Mouse (Mus musculus) cerebellum, adult 2 months (tissue): ENCODE results near the gene Vps13c. TPM values are rescaled to one million over a fixed set of nuclear protein-coding genes. Genes with fewer than 3 reads are reported as not detected.

Experiments
- DNase-seq, 2 experiments: peaks; one replicate each; pipeline ENCODE4 v3.0.0; 2021
- H3K27ac ChIP-seq: fragments of 200-500 bp; 2 replicates; pipeline ENCODE4 v1.5.1; 2012; ENCODE audit warnings: low read length, control low read depth, inconsistent platforms; ENCODE audit not compliant: insufficient read depth
- H3K27me3 ChIP-seq: fragments of 200-500 bp; 2 replicates; pipeline ENCODE4 v1.6.1; 2012; ENCODE audit warnings: inconsistent platforms, mild to moderate bottlenecking, low read length, moderate library complexity; ENCODE audit not compliant: control insufficient read depth, insufficient read depth
- H3K4me1 ChIP-seq: fragments of 200-500 bp; 2 replicates; pipeline ENCODE4 v1.6.1; 2011; ENCODE audit warnings: low read length; ENCODE audit not compliant: control insufficient read depth, insufficient read depth
- H3K4me3 ChIP-seq: fragments of 200-500 bp; replicated peaks from 2 replicates; pipeline ENCODE3; 2011; ENCODE audit warnings: mild to moderate bottlenecking, low read depth, low read length, control low read depth; ENCODE audit not compliant: insufficient read depth
- CTCF ChIP-seq: fragments of 200-500 bp; IDR thresholded peaks from 2 replicates; pipeline ENCODE4 v1.5.1; 2011; ENCODE audit warnings: low read depth, mild to moderate bottlenecking, control low read depth, low read length, moderate library complexity, borderline replicate concordance; ENCODE audit not compliant: insufficient read depth
- POLR2A ChIP-seq: fragments of 200-500 bp; IDR thresholded peaks from 2 replicates; pipeline ENCODE4 v1.6.1; 2011; ENCODE audit warnings: low read length, control low read depth, borderline replicate concordance; ENCODE audit not compliant: insufficient read depth
- WGBS: fragments of 180-500 bp; shearing (Covaris S2); methylation state at CpG from one replicate; pipeline ENCODE4 v1.1.7; 2018; 5-methylcytosine and 5-hydroxymethylcytosine counted together
- polyA plus RNA-seq: library from polyadenylated mRNA; depleted of rRNA; stranded (reverse); fragments of >200 nt; gene quantifications from 2 replicates; pipeline ENCODE4 v1.2.3, GENCODE M21; 2012; rRNA removed

The Vps13c gene
- polyA plus RNA-seq: 45.6 and 46.5 TPM in 2 replicates

DNA sequence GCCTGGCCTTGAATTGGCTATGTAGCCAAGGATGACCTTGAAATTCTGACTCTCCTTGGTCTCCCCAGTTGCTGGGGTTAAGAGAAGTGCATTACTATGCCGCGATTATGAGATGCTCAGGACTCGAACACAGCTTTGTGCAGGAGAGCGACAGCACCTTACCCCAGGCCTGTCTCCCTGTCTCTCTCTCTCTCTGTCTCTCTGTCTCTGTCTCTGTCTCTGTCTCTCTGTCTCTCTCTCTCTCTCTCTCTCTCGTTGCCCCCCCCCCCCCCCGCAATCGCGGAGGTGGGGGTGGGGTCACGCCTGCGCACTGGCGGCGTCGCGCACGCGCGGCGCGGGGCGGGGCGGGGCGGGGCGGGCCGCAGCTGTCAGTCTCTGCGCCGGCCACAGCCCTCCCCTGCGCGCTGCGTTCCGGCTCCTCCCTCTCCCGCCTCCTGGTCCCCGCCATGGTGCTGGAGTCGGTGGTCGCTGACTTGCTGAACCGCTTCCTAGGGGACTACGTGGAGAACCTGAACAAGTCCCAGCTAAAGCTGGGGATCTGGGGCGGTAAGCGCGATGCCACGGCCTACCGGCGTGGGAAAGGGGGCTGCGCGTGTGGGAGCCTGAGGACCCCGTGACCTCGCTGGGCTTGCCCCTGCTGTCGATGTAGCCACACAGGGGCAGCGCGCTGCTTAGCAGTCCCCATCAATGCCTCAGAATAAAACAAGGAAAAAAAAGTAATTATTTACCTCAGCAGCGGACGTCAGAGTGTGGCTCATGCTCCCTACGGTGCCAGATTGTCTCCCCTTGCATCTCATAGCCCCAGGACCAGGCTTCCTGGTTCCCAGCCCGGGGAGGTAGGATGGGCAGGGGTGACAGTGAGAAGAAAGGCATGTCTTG, at the start of gene Vps13c:
Gene Vps13c (plus strand): TSS at position 416 of the 879 bp plus-strand sequence.
- WGBS: under 1% methylated on average over 48 of the region's 53 CpGs
- Histone ChIP-seq H3K4me1 (peaks cover 2% of the 10 kb centered on the region; the same call in 1 of the 2 replicates), H3K4me3 (peak within 1 kb of the TSS; percentile 98), H3K27me3 (no peaks in the 10 kb centered on the region), H3K27ac (peak within 1 kb of the TSS; percentile 91)
- peak; percentile 86 to 87 for DNase-seq
- TF ChIP-seq POLR2A (peak; percentile 64), CTCF (no peak)

DNA sequence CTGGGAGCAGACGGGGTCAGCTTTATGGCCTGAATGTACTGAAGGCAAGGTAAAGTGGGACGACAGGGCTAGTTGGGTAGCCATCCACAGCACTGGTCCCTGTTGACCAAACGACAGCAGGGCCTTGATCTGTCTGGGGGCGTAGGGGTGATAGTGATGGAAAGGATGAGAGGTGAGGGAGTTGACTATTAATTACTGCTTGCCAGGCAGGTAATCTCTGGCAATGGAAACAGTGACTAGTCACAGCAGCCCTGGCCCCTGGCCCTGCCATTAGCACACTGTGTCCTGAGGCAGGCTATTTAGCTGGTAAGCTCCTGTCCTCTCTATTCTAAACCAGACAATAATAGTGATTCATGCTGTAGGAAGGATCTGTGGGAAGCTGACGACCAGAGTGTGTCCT, 47.8 kb upstream of the Vps13c start:
- TF ChIP-seq POLR2A (no peak), CTCF (no peak)
- 93% methylated on average over 5 of the region's 5 CpGs for WGBS
- Histone ChIP-seq H3K4me3 (no peak overlapping the region), H3K27me3 (no peaks in the 10 kb centered on the region), H3K27ac (no peak overlapping the region), H3K4me1 (no peaks in the 10 kb centered on the region)
- DNase-seq: no peak

DNA sequence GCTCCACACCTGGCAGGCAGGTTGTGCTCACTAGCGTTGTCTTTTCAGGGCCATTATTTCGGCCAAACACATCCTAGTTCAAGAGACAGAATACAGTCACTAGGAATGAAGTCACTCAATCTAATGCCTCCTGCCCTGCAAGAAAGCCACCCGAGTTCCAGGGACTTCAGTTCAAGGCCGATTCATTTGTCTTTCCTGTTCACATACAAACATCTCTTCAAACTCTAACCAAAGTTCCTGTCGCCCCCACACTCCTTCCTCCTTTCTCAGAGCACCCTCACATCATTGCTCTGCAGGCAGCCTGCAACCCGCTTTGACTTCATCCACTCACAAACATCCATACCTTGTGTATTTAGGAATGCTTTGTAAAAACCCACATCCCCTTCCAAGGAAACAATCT, 46.7 kb upstream of the Vps13c start:
- WGBS: 91% methylated on average over 6 of the region's 6 CpGs
- no peak overlapping the region for H3K27ac ChIP-seq
- DNase-seq: no peak
- no peaks in the 10 kb centered on the region for H3K4me1 ChIP-seq
- no peaks in the 10 kb centered on the region for H3K27me3 ChIP-seq
- no peak for TF ChIP-seq POLR2A
- TF ChIP-seq CTCF: no peak
- H3K4me3 ChIP-seq: no peak overlapping the region

DNA sequence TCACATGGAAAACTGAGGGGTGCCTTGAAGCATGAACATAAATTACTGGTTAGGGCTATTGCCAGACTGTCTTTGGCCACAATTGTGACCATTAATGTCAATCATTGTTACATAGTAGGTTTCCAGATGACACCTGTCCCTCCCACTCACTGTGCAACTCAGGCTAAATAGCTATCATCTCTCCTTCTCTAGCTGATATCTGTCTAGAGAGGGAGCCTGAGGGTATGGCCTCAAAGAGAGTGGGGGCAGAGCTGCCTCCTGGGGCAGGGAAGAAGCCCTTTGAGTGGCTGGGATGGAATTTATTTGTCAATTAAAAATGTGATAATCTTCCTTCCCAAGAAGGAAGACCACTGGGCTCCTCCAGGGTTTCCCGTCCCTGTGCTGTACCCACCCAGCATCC, 46.0 kb upstream of the Vps13c start:
- no peaks in the 10 kb centered on the region for H3K27me3 ChIP-seq
- WGBS: 93% methylated on average over 1 of the region's 1 CpGs
- H3K27ac ChIP-seq: no peak overlapping the region
- no peaks in the 10 kb centered on the region for H3K4me1 ChIP-seq
- TF ChIP-seq CTCF: no peak
- TF ChIP-seq POLR2A: no peak
- DNase-seq: no peak
- no peak overlapping the region for H3K4me3 ChIP-seq

DNA sequence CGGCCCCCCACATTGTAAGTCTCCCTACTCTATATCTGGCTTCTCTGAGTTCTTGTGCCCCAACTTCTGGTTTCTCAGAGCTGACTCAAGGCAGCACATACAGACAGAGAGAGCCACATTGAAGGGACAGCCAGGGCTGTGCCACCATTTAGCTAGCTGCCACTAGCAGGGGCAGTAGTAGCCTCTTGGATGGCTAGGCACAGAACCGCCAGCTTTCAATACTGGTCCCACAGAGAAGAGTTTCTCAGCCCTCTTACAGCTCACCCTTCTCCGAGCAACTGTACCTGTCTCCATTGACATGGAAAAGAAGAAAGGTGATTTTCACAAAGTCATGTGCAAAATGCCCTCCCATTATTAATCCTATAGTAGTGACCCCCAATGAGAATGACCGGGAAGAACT, 45.5 kb upstream of the Vps13c start:
- DNase-seq: no peak
- H3K4me1 ChIP-seq: no peaks in the 10 kb centered on the region
- H3K27ac ChIP-seq: no peak overlapping the region
- WGBS: 82% methylated on average over 4 of the region's 4 CpGs
- H3K4me3 ChIP-seq: no peak overlapping the region
- no peaks in the 10 kb centered on the region for H3K27me3 ChIP-seq
- no peak for TF ChIP-seq POLR2A
- no peak for TF ChIP-seq CTCF

DNA sequence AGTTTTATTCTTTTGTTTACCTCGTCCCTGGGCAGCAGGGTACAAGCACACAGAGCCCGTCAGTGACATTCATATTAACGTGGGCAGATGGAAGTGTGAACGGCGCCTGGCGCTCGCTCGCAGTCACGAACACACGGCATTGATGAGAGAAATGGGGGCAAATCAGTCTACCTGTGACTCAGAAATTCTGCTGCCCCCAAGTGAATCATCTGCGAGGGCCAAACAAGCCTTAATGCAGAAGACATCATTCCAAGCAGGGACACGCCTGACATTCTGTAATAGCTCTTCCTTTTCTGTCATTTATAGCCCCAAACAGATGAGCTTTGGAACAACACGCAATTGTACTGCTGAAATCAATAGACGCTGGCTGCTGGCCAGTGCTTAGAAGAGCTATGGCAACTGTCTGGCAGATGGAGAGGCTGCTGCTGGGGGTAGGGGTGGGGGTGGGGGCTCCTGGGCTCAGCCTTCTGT, 45.0 kb upstream of the Vps13c start:
- H3K4me1 ChIP-seq: no peaks in the 10 kb centered on the region
- 9% methylated on average over 14 of the region's 14 CpGs for WGBS
- H3K27me3 ChIP-seq: no peaks in the 10 kb centered on the region
- no peak for TF ChIP-seq POLR2A
- no peak for TF ChIP-seq CTCF
- peak; percentile 11 to 14 for DNase-seq
- no peak overlapping the region for H3K4me3 ChIP-seq
- H3K27ac ChIP-seq: no peak overlapping the region

DNA sequence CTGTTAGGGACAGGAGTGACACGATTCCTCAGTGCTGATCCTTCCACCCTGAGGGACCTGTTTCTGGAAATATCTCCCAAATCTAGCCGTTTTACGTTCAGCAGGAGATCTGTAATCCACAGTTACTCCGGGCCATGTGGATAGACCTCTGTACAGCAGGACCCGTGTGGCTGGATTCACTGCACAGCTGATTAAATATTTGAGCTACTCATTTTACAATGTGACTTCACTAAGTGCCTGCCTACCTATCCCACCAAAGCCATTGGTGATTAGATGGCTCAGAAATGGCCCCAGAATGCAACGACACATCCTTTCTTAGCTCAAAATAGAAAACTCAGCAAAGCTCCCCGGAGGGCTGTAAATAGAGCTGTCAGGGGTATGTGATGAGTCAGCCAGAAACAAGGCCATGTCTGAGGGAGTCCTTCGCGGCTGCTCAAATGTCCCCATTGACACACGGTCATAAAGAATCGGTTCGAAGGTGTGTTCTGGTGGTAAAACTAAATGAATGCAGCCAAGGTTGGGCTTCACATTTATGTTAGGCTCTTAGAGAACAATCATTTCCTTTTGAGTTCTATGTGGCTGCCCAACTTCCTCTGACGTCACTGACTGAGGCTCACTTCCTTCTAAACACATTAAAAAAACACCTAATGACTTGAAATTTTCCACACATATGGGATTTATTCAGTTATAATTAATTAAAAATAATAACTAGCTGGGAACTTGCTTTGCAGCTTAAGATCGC, 40.9 kb upstream of the Vps13c start:
- DNase-seq: no peak
- 57% methylated on average over 14 of the region's 14 CpGs for WGBS
- TF ChIP-seq CTCF (no peak), POLR2A (no peak)
- no peak overlapping the region for H3K4me3 ChIP-seq
- H3K4me1 ChIP-seq: no peaks in the 10 kb centered on the region
- no peaks in the 10 kb centered on the region for H3K27me3 ChIP-seq
- H3K27ac ChIP-seq: no peak overlapping the region

DNA sequence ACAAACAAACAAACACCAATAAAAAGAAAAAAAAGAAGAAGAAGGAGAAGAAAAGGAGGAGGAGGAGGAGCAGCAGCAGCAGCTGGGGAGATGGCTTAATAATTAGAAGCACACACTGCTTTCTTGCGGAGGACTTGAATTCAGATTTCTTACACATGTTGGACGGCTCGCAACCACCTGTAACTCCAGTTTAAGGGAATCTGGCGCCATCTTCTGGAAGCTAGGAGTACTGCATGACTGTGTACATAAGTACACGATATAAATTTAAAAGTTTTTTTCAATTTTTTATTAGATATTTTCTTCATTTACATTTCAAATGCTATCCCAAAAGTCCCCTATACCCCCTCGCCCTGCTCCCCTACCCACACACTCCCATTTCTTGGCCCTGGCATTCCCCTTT, 38.0 kb upstream of the Vps13c start:
- Histone ChIP-seq H3K4me3 (no peak overlapping the region), H3K4me1 (no peaks in the 10 kb centered on the region), H3K27me3 (no peaks in the 10 kb centered on the region), H3K27ac (no peak overlapping the region)
- 23% methylated on average over 6 of the region's 6 CpGs for WGBS
- peak; percentile 33 to 40 for DNase-seq
- TF ChIP-seq POLR2A (no peak), CTCF (peak; percentile 66)
